Mouse (Mus musculus): ENCODE data around the gene Gm20821. TPM values are rescaled to one million over a fixed set of nuclear protein-coding genes. Genes with fewer than 3 reads are reported as not detected.

The Gm20821 gene
- not detected for polyA plus RNA-seq (2014; fragmentation: Illumina TruSeq; extraction: RNeasy Lipid Tissue Mini Kit (QIAGEN cat#74804); ENCODE audit: insufficient read depth, low read depth, low replicate concordance)

GRCm38 (mm10) chrY:9781504-9781903 lies at the start of gene Gm20821:
Gene Gm20821, plus strand, starts transcription at chrY:9781804.

